Mouse (Mus musculus): ENCODE measurements around the gene Adra1d. TPM values are rescaled to one million over a fixed set of nuclear protein-coding genes. Genes with fewer than 3 reads are reported as not detected.

The Adra1d gene
- polyA plus RNA-seq, 1 experiment from 2014 or later, result 0.25 TPM

DNA sequence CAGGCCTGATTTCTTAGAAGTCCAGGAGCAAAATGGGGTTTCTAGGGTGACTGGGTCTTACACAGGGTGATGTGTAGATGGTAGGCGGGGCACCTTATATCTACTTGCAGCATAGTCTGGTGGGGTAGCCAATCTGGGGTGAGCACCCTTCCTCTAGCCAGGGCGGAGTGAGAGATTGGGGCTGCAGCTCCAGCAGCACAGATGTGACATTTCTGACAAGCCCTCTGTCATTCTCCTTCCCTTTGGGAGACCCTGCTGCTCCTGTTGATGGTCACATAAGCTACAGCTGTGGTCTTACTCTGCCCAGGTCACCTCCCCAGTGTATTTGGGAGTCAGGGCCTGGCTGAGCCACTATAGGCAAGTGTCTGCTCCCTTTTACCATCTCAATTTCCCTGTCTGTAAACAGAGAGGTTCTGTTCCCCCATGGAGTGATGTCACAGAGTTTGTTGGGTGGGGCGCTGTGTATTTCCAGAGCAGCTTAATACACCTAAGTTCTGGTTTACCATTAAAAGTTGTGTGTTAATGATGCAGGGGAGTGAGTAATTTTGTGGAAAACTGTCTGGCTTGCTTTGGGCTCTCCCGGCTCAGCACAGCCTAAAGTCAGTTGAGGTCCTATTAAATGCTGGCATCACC is 64.7 kb downstream of the Adra1d start:
- no peak for DNase-seq (ENCODE audit: low spot score)

DNA sequence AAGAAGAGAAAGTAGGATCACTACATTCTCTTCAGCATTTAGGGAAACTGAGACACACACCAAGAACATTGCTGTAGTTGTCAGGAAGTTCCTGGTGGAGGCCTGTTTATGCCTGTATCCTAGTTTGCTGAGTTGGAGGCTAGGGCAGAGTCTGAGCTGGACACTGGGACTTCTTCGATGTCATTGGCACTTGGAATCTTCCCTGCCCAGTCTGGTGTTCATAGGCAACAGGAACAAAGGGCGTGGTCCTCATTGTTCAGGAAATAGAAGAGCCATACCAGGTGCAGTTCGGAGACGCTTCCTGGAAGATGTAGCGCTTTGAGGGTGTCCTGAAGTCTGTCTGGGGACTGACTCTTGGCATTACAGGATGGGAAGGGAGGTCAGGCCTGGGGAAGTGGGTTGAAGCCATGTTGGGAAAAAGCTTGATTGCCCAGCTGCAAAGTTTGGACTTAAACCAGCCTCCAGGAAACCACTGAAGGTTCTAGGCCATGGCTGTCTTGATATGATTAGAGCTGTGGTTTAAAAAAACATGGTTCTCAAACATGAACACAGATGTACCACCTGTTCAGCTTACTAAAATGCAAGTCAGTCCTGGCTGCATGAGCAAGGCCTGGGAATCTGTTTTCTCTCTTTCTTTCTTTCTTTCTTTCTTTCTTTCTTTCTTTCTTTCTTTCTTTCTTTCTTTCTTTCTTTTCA is 65.8 kb downstream of the Adra1d start:
- no peak for DNase-seq (ENCODE audit: low spot score)

Other genes with a start within 250 kb of the Adra1d start
- gene Rnf24, start 209.4 kb downstream of the Adra1d start, polyA plus RNA-seq (2015; fragmentation: Nextera tagmentation; extraction: Ambion mirVana), result 0.75 and 1.4 TPM in 2 replicates
- gene Smox, start 70.8 kb downstream of the Adra1d start, polyA plus RNA-seq (2015; fragmentation: Nextera tagmentation; extraction: Ambion mirVana), result 35.6 and 40.4 TPM in 2 replicates

Data from thymus, postnatal 0 days (tissue).